Mouse (Mus musculus) urinary bladder, postnatal 4 days (tissue): Measurements from ENCODE around the gene 2310046K23Rik.
"Not testable (repeated sequence)": the region's sequence is repeated elsewhere in the genome, so short reads cannot be mapped to it uniquely, and the experiment has no call there.

Experiments used
- DNase-seq, 2 experiments: peaks; one replicate each; pipeline ENCODE4 v3.0.0; 2021 to 2022; ENCODE audit warnings: low spot score in 2 of 2

The 2310046K23Rik gene

GRCm38 (mm10) chr3:92534411-92534810, at the start of gene 2310046K23Rik:
TSS of gene 2310046K23Rik (minus strand) at chr3:92534511.
- DNase-seq = no peak

DNA sequence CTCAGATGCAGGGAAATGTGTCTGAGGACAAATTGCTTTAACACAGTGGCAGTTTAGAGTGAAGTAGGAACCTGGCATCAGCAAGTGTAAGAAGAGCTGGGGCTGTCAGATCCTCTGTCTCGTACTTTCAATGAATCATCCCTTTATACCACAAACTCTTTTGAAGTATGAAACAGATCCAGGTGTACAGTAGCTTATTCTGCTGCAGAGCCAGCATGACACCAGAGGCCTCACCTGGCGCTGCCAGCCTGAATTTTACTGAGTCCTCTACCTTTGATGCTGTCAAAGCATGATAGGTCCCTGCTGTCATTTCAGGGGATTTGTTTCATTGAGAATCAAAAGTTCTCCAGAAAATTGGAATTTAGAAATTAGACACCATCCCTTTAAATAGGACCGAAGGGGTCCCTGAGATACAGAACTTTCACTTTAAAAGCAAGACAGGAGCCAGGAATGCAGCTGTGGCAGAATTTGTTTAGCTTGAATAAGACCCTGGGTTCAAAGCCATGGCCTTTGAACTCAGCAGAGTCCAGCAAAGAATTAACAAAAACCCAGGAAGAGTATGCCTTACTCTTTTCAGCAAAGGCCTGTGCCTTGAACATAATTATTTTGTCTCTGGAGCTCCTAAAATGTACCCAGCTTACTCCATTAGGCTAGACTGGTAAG, 49.0 kb upstream of the 2310046K23Rik start:
- DNase-seq = no peak

DNA sequence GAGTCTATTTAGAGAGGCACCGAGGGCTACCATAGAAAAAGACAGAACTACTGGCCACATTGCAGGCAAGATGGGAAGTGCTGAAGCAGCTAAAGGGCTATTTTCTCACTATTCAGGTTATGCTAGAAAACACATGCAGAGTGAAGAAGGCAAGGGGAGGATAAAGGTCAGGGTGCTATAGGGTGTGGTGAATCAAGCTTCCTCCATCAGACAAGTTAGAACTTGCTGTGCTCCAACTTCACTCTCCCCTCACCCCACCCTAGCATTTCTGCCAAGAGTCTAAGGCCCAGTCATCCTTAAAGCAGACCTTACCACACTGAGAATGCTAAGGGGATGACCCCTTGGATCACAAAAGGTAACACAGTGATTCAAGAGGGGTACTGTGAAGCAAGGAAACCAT, 45.2 kb upstream of the 2310046K23Rik start:
- DNase-seq = no peak

DNA sequence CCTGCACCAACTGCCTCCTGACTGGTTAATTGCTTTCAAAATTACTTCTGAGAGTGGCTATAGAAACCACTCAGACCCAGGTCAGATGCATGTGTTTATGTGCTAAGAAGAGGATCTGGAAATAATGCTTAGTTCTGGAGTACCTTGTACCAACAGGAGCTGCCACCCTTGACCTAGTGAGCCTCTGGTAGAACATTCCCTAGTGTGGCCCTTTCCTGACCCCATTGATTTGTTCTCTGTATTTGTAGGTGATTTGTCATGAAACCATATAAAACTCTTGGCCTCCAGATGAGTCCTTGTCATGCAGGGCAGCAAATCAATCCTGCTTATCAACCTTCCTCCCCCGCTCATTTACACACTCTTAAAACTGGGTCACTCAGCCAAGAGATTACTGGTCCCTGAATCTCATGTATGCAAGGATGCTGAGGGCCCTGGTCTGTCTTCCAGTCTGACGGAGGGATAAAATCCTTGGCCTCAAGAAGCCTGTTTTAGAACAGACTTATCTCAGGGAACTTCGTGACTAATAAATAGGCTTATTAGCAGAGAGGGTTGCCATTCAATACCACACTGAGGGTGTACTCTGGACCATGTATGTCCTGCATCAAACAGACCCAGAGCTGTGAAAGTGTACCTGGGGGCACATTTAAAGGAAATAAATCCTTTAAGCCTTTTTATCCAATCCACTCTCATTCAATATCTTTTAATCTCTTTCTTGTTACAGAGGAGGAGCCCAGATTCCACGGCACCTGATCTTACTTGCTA, 44.5 kb upstream of the 2310046K23Rik start:
- DNase-seq = no peak

DNA sequence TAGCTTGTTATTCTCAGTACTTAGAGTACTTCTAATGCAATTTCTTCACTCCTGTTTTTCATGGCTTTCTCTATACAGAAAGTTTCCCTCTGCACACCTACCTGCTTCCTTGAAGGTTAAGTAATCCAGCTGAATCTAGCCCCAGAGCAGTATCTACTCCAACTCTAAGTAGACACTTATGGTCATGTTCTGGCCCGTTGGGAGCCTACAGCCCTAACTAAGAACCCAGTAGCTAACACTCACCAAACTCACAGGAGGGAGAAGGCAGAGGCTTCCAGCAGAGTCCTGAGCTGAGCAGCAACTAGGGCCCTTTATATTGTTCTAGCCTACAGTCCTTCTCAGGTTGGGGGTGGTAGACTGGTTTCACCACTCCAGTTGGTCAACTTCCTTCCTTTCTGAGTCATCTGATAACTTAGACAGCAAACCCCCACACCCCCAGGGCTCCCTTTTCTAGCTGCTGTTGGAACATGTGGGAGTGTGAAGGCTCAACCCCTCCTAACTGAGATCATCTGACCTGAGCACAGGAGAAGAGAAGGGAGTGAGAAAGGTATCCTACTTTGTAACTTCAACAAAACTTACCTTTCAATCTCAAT, 39.2 kb upstream of the 2310046K23Rik start, which contains the start of gene Ivl:
Gene Ivl, minus strand, starts transcription at position 287 of the 593 bp plus-strand sequence.
- no peak for DNase-seq

DNA sequence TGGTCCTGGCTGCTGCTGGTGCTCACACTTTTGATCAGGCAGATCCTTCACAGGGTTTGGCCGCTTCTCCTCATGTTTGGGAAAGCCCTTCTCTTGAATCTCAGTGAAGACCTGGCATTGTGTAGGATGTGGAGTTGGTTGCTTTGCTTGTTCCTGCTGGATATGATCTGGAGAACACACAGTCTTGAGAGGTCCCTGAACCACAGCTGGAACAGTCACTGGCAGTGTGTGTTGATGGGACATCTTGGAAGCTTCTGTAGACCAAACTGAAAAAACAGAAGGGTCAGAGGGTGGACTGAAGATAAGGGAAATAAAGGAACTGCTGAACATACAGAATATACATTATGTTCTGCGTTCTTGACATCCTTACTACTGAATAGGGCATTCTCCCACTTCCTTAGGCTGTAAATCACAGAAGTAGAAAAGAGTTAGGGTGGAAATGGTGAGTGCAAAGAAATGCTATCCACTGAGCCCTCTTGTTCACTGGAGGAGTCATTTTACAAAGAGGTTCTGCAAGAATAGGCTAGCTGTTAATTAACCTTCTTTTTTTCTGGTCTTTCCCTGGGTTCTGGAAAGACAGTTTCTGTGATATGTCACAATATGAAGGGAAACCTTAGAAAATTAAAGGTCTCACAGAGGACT, 38.3 kb upstream of the 2310046K23Rik start:
- DNase-seq = no peak

GRCm38 (mm10) chr3:92568752-92569151, 34.4 kb upstream of the 2310046K23Rik start:
- no peak for DNase-seq

- DNase-seq = no peak
Measured at GRCm38 (mm10) chr3:92565418-92565817, 31.1 kb upstream of the 2310046K23Rik start.

DNA sequence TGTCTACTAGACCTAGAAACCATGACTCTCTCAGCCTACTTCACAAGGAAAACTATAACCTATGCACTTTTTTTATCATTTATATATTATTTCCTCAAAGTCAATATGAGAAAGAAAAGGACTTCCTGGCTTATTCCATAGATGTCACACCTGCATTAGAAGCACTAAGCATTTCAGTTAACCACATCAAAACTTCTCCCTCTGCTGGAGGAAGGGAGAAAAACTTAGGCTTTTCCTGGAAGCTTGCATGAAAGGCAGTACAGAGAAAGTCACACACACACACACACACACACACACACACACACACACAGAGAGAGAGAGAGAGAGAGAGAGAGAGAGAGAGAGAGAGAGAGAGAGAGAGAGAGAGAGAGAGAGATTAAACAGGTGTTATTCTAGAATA, 22.0 kb downstream of the 2310046K23Rik start:
- no peak for DNase-seq

DNA sequence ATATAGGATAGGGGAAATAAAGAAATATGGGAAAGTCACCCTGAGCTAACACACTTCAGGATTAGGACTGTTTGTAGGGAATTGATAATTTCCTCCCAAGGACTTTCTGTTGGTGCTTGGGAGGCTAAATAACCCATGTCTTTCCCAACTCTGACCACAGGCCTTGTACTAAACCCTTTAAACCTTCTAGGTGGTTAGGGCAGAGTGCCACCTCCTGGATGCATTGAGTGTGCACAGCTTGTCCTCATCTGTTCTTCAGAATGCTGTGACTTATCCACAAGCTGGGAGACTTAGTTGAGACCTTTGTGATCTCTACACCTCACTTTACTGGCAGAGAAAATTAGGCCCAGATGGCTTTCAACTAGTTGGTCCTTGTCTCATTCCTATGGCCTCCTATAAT, 23.5 kb downstream of the 2310046K23Rik start:
- DNase-seq = no peak

- DNase-seq = no peak
Measured at GRCm38 (mm10) chr3:92508185-92508584, 26.1 kb downstream of the 2310046K23Rik start.

- no peak for DNase-seq
Measured at GRCm38 (mm10) chr3:92503528-92503927, 30.8 kb downstream of the 2310046K23Rik start.

DNA sequence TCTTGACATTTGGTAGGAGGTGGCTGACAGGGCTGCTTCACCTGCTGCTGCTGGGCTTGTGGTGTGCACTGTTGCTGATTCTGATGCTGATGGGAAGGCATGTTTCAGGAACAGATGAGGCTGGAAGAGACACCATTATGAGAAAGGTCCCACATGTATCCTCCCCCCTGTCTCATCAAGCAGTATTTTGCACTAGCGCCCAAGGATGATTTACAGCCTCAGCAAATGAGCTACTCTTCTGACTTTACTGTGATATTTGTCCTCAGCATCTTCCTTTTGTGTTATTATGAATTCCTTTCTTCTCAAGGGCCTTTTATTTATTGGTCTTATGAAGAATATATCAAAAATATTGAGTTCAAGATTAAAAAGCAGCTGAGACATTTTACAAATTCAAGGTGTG, 33.9 kb downstream of the 2310046K23Rik start, which contains the start of gene Sprr4:
Gene Sprr4, minus strand, starts transcription at position 101 of the 400 bp plus-strand sequence.
- DNase-seq = no peak

GRCm38 (mm10) chr3:92490262-92490661, 44.0 kb downstream of the 2310046K23Rik start:
- DNase-seq = not testable (repeated sequence)

DNA sequence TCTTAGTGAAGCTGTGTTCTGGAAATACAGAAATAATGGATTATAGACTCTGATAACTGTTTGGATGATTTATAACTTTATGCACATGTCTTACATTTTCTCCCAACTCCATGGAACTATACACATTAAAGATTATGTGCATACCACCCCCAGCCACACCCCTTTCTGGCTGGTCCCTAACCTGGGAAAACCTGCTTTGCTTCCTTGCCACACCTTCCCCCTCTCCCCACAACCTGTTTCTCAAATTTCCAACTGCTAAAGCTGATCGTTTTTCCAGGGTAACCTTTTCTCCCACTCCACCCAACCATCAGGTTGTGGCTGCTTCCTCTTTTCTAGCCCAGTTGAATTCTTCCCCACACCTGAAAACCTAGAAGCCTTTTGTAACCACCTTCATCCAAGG, 48.0 kb downstream of the 2310046K23Rik start:
- no peak for DNase-seq

GRCm38 (mm10) chr3:92485863-92486262, 48.4 kb downstream of the 2310046K23Rik start, which contains the start of gene Sprr1a:
TSS of gene Sprr1a (minus strand) at chr3:92485895.
- DNase-seq = no peak
